Mouse (Mus musculus): ENCODE results near the gene Rcsd1. TPM values are rescaled to one million over a fixed set of nuclear protein-coding genes. Genes with fewer than 3 reads are reported as not detected.

Rcsd1 gene
- polyA plus RNA-seq, 1 experiment from 2014 or later: 8.3 TPM

DNA sequence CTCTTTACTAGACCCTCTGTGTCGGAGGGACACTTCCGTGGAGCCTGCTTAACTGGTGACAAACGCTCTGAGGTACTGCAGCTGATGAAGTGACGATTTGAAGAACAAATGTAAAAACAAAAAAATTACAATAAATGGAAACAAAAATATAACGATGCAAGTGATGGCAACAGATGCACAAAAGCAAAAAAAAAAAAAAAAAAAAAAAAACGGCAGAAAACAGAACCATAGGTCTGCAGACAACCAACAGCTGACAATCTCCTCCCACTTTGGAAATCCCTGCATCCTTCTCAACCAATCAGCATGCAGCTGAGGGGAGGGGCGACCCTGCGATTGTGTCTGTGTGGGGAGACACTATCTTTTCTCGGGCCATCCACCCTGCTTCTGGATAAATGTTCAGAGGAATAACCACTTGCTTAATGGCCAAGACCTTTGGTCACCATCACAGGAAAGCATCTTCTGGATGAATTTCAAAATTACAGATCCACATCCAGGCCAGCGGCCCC, 107.7 kb downstream of the Rcsd1 start:
- WGBS: 80% methylated on average over 10 of the region's 10 CpGs
- H3K4me1 ChIP-seq (replicated peaks; ENCODE audit: control insufficient read depth, insufficient read depth, low read length): no peaks in the 10 kb centered on the region
- no peak overlapping the region for H3K27ac ChIP-seq (ENCODE audit: low read length)
- ATAC-seq: no peak
- no peak overlapping the region for H3K4me2 ChIP-seq (ENCODE audit: low read length)
- no peak overlapping the region for H3K9ac ChIP-seq (replicated peaks; ENCODE audit: low read depth, low read length)
- no peaks in the 10 kb centered on the region for H3K9me3 ChIP-seq (ENCODE audit: control insufficient read depth, low read length)
- H3K36me3 ChIP-seq (ENCODE audit: control insufficient read depth, insufficient read depth): peaks cover 24% of the 10 kb centered on the region
- no peak overlapping the region for H3K4me3 ChIP-seq (replicated peaks; ENCODE audit: low read length)
- H3K27me3 ChIP-seq (replicated peaks; ENCODE audit: control insufficient read depth, insufficient read depth, low read length): no peaks in the 10 kb centered on the region

Small RNA genes within 50 kb of the gene (microRNA-seq; reads per million reads assigned to microRNA genes)
- gene Gm44458: not detected

Other genes with a start within 250 kb of the Rcsd1 start
- 17.4 and 17.5 TPM in 2 replicates for gene Dcaf6, start 249.3 kb downstream of the Rcsd1 start, polyA plus RNA-seq (2015; fragmentation: Nextera tagmentation; extraction: Ambion mirVana)
- gene Mpc2, start 249.1 kb downstream of the Rcsd1 start, polyA plus RNA-seq (2015; fragmentation: Nextera tagmentation; extraction: Ambion mirVana): 162 TPM in 2 replicates
- 0.22 and 0.29 TPM in 2 replicates for gene Adcy10, start 224.6 kb downstream of the Rcsd1 start, polyA plus RNA-seq (2015; fragmentation: Nextera tagmentation; extraction: Ambion mirVana)
- 138 and 145 TPM in 2 replicates for gene Mpzl1, start 75.2 kb downstream of the Rcsd1 start, polyA plus RNA-seq (2015; fragmentation: Nextera tagmentation; extraction: Ambion mirVana)
- 16.6 and 22.5 TPM in 2 replicates for gene Creg1, start 54.0 kb upstream of the Rcsd1 start, polyA plus RNA-seq (2015; fragmentation: Nextera tagmentation; extraction: Ambion mirVana)
- gene Cd247, start 78.9 kb upstream of the Rcsd1 start, polyA plus RNA-seq (2015; fragmentation: Nextera tagmentation; extraction: Ambion mirVana): 2.1 and 2.2 TPM in 2 replicates